Mouse (Mus musculus): ENCODE results near the gene Sugt1.
A peak's percentile ranks its signal among the peaks of the same experiment; 100 is the strongest.

The Sugt1 gene

GRCm38 (mm10) chr14:79587139-79587851, at the start of gene Sugt1:
Gene Sugt1, plus strand, starts transcription at chr14:79587691.
- peak; percentile 96 to 97 for DNase-seq

GRCm38 (mm10) chr14:79537921-79538320, 49.6 kb upstream of the Sugt1 start:
- DNase-seq = no peak

GRCm38 (mm10) chr14:79541606-79542005, 45.9 kb upstream of the Sugt1 start:
- DNase-seq = no peak

GRCm38 (mm10) chr14:79549343-79549742, 38.1 kb upstream of the Sugt1 start:
- peak; percentile 72 to 80 for DNase-seq

GRCm38 (mm10) chr14:79551929-79552328, 35.6 kb upstream of the Sugt1 start:
- no peak for DNase-seq

- DNase-seq = no peak
These were observed 34.6 kb upstream of the Sugt1 start for GRCm38 (mm10) chr14:79552854-79553253.

- no peak for DNase-seq
These were observed 29.7 kb upstream of the Sugt1 start for GRCm38 (mm10) chr14:79557796-79558195.

GRCm38 (mm10) chr14:79562745-79563144, 24.7 kb upstream of the Sugt1 start:
- peak; percentile 69 to 77 for DNase-seq

GRCm38 (mm10) chr14:79564784-79565183, 22.7 kb upstream of the Sugt1 start:
- DNase-seq = no peak

- DNase-seq = no peak
These were observed 13.9 kb upstream of the Sugt1 start for GRCm38 (mm10) chr14:79573482-79574191.

GRCm38 (mm10) chr14:79574361-79574760, 13.1 kb upstream of the Sugt1 start:
- no peak for DNase-seq

GRCm38 (mm10) chr14:79583526-79584245, 3.8 kb upstream of the Sugt1 start:
- DNase-seq = no peak

GRCm38 (mm10) chr14:79586499-79587138, 872 bp upstream of the Sugt1 start:
- DNase-seq = no peak

- no peak for DNase-seq
These were observed 350 bp downstream of the Sugt1 start for GRCm38 (mm10) chr14:79587852-79588229.

- no peak for DNase-seq
These were observed 1.1 kb downstream of the Sugt1 start for GRCm38 (mm10) chr14:79588534-79588951.

GRCm38 (mm10) chr14:79589401-79589800, 1.9 kb downstream of the Sugt1 start:
- DNase-seq = no peak

GRCm38 (mm10) chr14:79590916-79591315, 3.4 kb downstream of the Sugt1 start:
- no peak for DNase-seq

- DNase-seq = no peak
These were observed 4.1 kb downstream of the Sugt1 start for GRCm38 (mm10) chr14:79591611-79592010.

GRCm38 (mm10) chr14:79594069-79594468, 6.6 kb downstream of the Sugt1 start:
- no peak for DNase-seq

- DNase-seq = no peak
These were observed 9.1 kb downstream of the Sugt1 start for GRCm38 (mm10) chr14:79596602-79597001.

GRCm38 (mm10) chr14:79605881-79606280, 18.4 kb downstream of the Sugt1 start:
- no peak for DNase-seq

- no peak for DNase-seq
These were observed 18.9 kb downstream of the Sugt1 start for GRCm38 (mm10) chr14:79606392-79606791.

GRCm38 (mm10) chr14:79606867-79607266, 19.4 kb downstream of the Sugt1 start:
- DNase-seq = no peak
